Mouse (Mus musculus): ENCODE measurements at regions not wholly inside any gene's neighbourhood (a gene's known extent, or its start where the extent isn't known, plus 50 kb on each side); places are given as distances from the start of the nearest gene placed in this dataset.

DNA sequence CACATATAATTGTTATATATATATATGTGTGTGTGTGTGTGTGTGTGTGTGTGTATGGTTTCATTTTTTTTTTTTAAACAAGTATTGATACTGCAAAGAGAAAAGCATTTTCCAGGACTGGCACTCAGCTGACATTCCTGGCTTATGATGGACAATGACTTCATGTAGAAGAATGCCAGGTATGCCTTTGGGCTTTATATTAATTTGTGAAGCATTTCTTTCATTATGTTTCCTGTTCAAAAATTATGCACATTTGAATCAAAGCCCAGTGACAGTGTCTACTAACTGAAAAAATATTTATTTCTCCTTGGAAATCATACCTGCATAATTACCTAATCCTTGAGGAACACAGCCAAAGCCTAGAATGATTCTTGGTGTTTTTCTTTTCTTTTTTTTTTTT is 256.4 kb upstream of the Nudt12 start:
- Histone ChIP-seq H3K36me3 (ENCODE audit: control insufficient read depth, insufficient read depth, low read length) (no peaks in the 10 kb centered on the region), H3K27ac (no peak overlapping the region), H3K9ac (ENCODE audit: low read depth, low read length) (no peak overlapping the region), H3K4me3 (no peak overlapping the region), H3K27me3 (ENCODE audit: control insufficient read depth, insufficient read depth, low read length) (no peaks in the 10 kb centered on the region), H3K4me1 (ENCODE audit: control insufficient read depth, insufficient read depth, low read length) (no peaks in the 10 kb centered on the region), H3K79me2 (replicated peaks; ENCODE audit: control insufficient read depth, insufficient read depth, low read length) (no peaks in the 10 kb centered on the region)
- intact Hi-C loops (cut with DNase I) = no loop called here
- no peak for TF ChIP-seq CTCF (IDR thresholded peaks at IDR 0.05)
- TF ChIP-seq POLR2A (IDR thresholded peaks at IDR 0.05; ENCODE audit: insufficient read depth, low read depth, low read length) = no peak
- no peak for TF ChIP-seq EP300 (IDR thresholded peaks at IDR 0.05; ENCODE audit: insufficient read depth, low read depth, low read length)
- DNase-seq = no peak

DNA sequence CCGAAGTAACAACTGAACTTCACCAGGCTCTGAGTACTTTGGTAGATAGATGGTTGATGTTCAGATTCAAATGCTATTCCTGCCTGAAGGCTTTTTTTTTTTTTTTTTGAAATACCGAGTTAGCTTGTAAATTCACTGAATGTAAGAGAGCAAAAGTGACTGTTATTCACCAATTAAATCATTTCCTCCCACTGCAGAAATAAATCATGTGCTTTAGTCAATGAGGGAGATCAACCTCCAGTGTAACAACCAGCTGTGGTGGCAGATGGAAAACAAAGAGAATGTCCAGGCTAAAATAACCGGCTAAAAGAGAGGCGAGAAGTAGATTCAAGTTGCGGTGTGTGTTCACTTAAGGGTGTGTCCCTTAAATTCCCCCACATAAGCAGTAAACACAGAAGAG is 235.8 kb upstream of the Nudt12 start:
- intact Hi-C loops (cut with DNase I) = no loop called here
- Histone ChIP-seq H3K4me1 (ENCODE audit: control insufficient read depth, insufficient read depth, low read length) (no peaks in the 10 kb centered on the region), H3K36me3 (ENCODE audit: control insufficient read depth, insufficient read depth, low read length) (no peaks in the 10 kb centered on the region), H3K27me3 (ENCODE audit: control insufficient read depth, insufficient read depth, low read length) (no peaks in the 10 kb centered on the region), H3K4me3 (no peak overlapping the region), H3K79me2 (replicated peaks; ENCODE audit: control insufficient read depth, insufficient read depth, low read length) (no peaks in the 10 kb centered on the region), H3K27ac (no peak overlapping the region), H3K9ac (ENCODE audit: low read depth, low read length) (no peak overlapping the region)
- DNase-seq = no peak
- WGBS = 80% methylated on average over 5 of the region's 5 CpGs
- TF ChIP-seq EP300 (IDR thresholded peaks at IDR 0.05; ENCODE audit: insufficient read depth, low read depth, low read length) = no peak
- TF ChIP-seq POLR2A (IDR thresholded peaks at IDR 0.05; ENCODE audit: insufficient read depth, low read depth, low read length) = no peak
- TF ChIP-seq CTCF (IDR thresholded peaks at IDR 0.05) = no peak

DNA sequence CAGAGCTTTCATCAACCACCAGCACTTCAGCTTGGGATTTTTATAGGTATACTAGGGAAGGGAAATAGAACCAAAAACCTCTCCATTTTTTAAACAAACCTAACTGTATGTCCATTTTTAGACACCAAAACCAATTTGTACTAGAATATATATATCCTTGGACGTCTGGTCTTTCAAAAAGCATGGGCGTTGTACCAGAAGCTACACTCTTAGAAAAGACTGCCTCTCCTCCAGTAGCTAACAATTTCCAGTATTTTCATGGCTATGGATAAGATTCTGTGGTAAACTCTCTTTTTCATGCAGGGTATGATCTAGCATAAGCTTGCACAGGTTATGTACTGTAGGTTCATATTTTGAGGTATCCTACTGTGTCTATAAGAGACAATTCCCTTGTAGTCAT is 219.1 kb upstream of the Nudt12 start:
- H3K4me1 ChIP-seq (ENCODE audit: control insufficient read depth, insufficient read depth, low read length) = no peaks in the 10 kb centered on the region
- H3K4me3 ChIP-seq = no peak overlapping the region
- no peak overlapping the region for H3K9ac ChIP-seq (ENCODE audit: low read depth, low read length)
- intact Hi-C loops (cut with DNase I) = no loop called here
- no peaks in the 10 kb centered on the region for H3K36me3 ChIP-seq (ENCODE audit: control insufficient read depth, insufficient read depth, low read length)
- H3K27ac ChIP-seq = no peak overlapping the region
- DNase-seq = no peak
- TF ChIP-seq POLR2A (IDR thresholded peaks at IDR 0.05; ENCODE audit: insufficient read depth, low read depth, low read length) (no peak), CTCF (IDR thresholded peaks at IDR 0.05) (no peak), EP300 (IDR thresholded peaks at IDR 0.05; ENCODE audit: insufficient read depth, low read depth, low read length) (no peak)
- WGBS = 69% methylated on average over 2 of the region's 2 CpGs
- no peaks in the 10 kb centered on the region for H3K27me3 ChIP-seq (ENCODE audit: control insufficient read depth, insufficient read depth, low read length)
- H3K79me2 ChIP-seq (replicated peaks; ENCODE audit: control insufficient read depth, insufficient read depth, low read length) = no peaks in the 10 kb centered on the region
